Mouse (Mus musculus): Measurements from ENCODE around the gene Setmar. TPM values are rescaled to one million over a fixed set of nuclear protein-coding genes. Genes with fewer than 3 reads are reported as not detected.
"Not testable (repeated sequence)": the region's sequence is repeated elsewhere in the genome, so short reads cannot be mapped to it uniquely, and the experiment has no call there.

Setmar gene
- total RNA-seq (2015; ENCODE audit: low replicate concordance) (not detected in 2 replicates), total RNA-seq (2017; ENCODE audit: low replicate concordance) (0.39 TPM in 1 of 2 replicates, not detected in the other)

DNA sequence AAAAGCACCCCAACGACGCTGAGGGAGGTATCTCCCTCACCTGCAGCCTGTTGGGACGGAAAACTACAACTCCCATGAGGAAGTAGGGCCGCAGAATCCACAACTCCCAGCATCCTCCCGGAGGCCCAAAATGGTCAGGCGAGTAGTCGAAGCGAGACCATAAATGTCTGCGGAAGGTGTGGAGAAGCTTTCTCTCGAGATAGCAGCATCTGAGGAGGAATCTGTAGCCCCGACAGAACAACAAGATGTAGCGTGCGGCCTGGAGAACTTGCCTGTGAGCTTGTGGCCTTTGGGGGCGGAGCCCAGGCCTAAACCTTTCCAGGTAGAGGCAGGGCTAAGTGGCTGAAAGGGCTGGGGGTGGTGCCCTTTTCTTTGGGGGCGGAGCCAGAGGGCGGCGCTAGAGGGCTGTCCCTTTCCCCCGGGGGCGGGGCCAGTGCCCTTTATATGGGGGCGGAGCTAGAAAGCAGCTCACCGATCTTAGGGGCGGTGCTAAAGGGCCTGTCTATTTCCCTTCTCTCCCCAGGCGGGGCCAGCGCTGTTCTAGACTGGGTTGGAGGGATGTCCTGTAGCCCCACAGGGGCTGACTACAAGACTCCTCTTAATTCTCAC is at the start of gene Setmar:
Setmar (plus strand) TSS at position 128 of the 609 bp plus-strand sequence.
- ATAC-seq (replicated peaks; ENCODE audit: low FRiP score, poor library complexity, severe bottlenecking) = peak; percentile 96

DNA sequence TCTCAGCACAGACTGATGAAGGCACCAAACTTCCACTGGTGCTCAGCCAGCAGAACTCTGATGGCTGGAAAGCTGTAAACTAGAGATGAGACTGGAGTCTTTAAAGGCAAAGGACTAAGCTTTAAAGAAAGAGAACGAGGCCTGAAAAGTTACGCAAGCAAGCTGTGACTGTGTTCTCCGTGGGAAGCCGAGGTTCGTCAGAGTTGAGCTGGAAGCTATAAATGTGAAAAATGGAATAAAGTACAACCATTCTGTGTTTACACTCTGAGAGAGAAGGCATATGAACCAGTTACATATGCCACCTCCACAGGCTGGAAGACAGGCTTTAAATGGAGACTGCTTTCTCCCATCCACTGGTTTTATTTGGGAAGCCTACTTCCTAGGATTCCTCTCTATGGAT is 43.2 kb upstream of the Setmar start:
- no peak for ATAC-seq (replicated peaks; ENCODE audit: low FRiP score, poor library complexity, severe bottlenecking)

DNA sequence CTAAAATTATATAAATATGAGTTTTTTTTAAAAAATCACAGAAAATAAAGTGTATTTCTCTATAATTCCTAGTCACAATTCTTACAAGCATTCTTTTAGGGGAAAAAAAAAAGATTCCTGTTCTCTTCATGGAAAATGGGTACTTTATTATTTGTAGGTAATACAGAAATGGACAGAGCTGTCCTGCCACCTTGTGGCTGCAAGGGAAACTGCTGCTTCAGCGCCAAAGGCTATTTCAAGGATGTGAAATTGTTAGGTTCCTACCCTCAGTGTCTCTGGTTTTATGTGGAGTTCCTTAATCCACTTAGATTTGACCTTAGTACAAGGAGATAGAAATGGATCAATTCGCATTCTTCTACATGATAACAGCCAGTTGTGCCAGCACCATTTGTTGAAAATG is 9.8 kb upstream of the Setmar start:
- not testable (repeated sequence) for ATAC-seq (replicated peaks; ENCODE audit: low FRiP score, poor library complexity, severe bottlenecking)

DNA sequence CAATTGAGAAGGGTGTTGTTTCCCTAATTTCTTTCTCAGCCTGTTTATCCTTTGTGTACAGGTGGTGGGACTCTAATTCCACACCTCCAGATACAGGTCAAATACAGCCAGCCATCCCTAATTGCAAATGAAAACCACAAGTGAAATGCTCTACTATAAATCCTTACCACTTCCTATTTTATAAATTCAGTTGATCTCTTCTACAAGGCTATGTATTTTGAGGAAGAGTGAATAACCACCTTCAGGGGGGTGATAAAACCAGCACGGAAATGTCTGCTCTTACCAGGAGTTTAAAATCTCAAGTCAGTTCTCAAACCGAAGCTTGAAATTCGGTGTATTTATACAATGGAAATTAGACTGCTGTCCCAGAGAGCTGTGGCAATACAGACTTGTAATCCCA is 8.9 kb upstream of the Setmar start:
- no peak for ATAC-seq (replicated peaks; ENCODE audit: low FRiP score, poor library complexity, severe bottlenecking)

DNA sequence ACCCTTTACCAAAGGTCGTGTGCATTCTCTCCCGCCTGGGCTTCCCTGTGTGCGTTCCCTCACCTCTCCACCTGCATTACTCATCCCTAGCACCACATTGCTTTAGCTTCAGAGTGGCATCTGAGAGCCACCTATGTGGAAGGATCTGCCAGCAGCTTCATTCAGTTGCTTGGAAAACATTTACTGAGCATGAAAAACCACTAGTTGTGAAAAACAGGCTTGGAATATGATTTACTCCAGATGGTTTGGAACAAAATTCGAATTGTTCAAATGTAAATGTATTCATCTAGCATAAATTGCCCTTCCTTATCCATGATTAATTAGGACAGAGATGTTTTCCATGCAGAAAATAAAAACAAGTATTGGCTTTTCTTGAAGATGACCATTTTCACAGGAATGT is 7.5 kb upstream of the Setmar start:
- ATAC-seq (replicated peaks; ENCODE audit: low FRiP score, poor library complexity, severe bottlenecking) = no peak

DNA sequence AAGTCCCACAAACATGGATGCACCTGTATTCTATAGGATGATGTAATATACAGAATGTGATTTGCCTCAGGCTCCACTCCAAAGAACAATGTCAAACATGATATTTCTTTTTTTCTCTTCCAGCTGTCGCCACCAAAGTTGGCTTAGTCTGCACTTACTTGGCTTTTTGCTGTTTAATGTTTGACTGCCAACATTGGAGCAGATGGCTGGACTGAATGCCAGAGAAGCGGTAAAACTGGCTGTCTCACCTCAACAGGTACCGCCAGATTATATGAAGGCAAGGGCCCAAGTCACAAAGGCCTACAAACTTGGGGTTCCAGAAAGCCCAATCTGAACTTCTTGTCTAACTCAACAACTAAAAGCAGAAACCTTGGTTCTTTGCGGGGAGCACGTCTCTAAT is 6.8 kb upstream of the Setmar start:
- ATAC-seq (replicated peaks; ENCODE audit: low FRiP score, poor library complexity, severe bottlenecking) = no peak

DNA sequence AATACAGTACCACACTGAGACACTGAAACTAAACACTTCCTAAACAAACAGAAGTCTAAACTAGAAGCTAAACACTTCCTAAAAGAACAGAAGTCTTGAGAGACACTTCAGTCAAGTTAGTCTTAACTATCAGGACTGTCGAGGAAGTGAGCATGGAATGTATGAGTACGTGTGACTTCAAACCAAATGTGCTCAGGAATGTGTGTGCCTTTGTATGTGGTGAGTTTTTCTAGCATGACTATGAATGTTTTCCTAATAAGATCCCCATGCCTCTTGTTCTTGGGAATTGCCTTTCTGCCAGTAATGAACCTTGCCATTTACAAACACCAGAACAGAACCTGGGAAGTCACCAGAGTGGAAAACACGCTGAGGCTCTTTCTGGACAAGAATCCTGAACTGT is 3.7 kb upstream of the Setmar start:
- no peak for ATAC-seq (replicated peaks; ENCODE audit: low FRiP score, poor library complexity, severe bottlenecking)

DNA sequence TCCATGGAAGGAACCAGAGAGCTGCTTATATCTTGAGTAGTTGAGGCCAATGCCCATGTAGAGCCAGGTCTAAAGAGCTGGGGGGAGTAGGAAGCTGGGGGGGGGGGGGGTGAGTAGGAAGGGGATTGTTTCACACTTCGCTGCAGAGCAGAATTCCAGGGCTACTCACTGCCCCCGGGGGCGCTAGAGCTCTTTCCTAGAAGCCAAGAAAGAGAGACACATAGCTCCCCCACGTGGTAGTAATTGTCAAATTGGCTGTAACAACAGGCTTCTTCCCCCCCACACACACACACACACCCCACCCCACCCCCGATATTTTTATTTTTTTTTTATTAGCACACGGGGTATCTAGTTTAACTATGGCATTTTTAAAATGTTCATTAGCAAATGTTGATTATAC is 738 bp downstream of the Setmar start:
- ATAC-seq (replicated peaks; ENCODE audit: low FRiP score, poor library complexity, severe bottlenecking) = no peak; the same call in 1 of the 2 replicates

DNA sequence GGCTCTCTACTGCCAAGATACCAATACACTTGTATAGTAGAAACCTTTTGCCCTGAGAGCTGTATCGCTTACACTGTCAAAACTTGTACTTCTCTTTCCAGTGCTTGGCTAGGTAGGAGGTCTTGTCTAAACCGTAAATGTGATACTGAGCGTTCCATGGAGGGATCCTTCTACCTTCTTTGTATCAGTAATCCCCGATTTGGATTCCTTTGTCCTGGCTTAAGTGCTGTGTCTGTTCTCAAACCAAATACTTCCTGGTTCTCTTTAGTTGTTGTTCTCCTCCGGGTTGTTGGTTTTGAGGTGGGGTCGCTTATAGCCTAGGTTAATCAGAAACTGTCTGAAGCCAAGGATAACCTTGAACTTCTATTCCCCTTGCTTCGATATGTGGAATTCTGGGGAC is 6.1 kb downstream of the Setmar start:
- ATAC-seq (replicated peaks; ENCODE audit: low FRiP score, poor library complexity, severe bottlenecking) = no peak

DNA sequence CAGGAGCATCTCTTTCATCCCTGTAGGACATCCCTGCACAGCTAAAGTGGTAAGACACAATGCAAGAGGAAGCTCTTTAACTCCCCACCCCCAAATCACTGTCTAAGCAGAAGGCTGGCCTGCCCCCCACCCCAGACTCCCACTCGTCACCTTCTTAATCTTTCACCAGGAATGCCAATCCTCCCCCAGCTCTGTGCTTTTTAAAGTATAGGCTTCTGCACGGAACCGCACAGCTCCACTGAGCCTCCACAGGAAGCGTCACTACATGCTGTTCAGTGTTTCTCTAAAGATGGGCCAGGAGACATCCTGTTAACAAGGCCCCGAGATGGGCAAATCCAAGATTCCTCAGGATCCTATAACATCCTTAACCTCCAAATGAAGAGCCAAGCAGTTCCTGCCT is 8.2 kb downstream of the Setmar start:
- no peak for ATAC-seq (replicated peaks; ENCODE audit: low FRiP score, poor library complexity, severe bottlenecking)

DNA sequence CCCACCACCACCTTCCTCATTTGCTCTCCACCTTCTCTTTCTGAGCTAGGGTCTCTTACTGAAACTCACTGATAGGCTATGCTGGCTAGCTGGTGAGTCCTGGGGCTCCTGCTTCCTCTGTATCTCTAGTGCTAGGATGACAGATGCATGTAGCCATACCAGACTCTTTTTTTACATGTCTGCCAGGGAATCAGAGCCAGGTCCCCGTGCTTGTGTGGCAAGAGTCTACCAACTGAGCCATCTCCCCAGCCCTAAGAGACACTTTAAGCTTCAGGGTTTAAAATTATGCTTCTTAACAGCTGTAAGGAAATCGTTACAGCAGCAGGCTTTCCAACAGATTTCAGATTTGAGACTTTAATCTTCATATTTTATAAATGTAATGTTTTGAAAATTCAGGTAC is 9.1 kb downstream of the Setmar start:
- ATAC-seq (replicated peaks; ENCODE audit: low FRiP score, poor library complexity, severe bottlenecking) = no peak

DNA sequence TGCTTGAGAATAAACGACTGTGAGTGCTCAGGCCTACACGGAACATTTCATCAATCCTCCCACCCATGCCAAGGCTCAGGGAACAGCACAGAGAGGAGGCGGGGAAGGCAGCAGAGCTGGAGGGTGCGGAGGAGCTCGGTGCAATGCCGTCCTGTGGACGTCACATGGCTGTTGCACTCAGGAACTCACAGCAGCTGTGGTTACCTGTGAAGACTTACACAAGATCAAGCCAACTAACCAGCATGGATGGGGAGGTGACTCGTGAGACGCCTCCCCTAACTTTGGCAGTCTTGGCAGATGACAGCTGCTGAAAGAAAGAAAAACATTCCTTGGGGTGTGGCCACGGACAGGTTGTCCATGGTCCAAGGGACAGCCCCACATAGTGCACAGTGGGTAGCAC is 9.8 kb downstream of the Setmar start:
- ATAC-seq (replicated peaks; ENCODE audit: low FRiP score, poor library complexity, severe bottlenecking) = no peak

DNA sequence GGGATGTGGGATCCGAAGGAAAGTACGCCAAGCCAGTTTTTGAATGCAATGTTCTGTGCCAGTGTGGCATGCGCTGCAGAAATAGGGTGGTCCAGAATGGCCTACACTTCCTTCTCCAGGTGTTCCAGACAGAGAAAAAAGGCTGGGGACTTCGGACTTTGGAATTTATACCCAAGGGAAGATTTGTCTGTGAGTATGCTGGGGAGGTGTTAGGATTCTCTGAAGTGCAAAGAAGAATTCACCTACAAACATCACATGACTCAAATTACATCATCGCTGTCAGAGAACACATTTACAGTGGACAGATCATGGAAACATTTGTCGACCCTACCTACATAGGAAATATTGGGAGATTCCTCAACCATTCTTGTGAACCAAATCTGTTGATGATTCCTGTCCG is 11.0 kb downstream of the Setmar start:
- no peak for ATAC-seq (replicated peaks; ENCODE audit: low FRiP score, poor library complexity, severe bottlenecking)

DNA sequence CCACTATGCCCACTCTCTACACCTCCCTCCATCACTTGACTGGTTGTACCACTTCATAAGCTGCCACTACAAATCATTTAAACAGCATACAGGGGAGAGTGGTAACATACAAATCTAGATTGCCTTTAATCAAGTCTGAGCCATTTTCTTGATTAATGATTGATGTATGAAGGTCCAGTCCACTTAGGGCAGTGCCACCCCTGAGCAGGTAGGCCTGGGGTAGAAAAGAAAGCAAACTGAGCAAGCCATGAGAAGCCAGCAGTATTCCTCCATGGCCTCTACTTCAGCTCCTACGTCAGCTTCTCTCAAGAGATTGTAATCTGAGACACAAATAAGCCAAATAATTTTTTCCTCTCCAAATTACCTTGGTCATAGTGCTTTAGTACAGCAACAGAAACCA is 26.5 kb downstream of the Setmar start:
- ATAC-seq (replicated peaks; ENCODE audit: low FRiP score, poor library complexity, severe bottlenecking) = no peak

DNA sequence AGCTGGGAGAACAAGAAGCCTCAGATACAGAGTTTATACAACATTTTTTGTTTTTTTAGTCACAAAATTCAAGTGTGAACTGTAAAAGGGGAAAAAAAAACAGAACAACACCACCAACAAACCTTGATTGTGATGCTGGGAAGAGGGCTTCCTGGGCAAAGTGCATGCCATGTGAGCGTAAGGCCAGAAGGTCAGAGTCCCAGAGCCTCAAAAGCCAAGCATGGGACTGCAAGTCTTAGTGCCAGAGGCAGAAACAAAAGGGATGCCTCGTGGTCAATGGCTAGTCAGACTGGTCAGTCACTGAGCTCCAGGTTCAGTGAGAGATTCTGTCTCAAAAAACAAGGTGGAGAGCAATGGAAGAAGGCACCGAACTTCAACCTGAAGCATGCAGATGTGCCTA is 27.8 kb downstream of the Setmar start:
- ATAC-seq (replicated peaks; ENCODE audit: low FRiP score, poor library complexity, severe bottlenecking) = no peak

DNA sequence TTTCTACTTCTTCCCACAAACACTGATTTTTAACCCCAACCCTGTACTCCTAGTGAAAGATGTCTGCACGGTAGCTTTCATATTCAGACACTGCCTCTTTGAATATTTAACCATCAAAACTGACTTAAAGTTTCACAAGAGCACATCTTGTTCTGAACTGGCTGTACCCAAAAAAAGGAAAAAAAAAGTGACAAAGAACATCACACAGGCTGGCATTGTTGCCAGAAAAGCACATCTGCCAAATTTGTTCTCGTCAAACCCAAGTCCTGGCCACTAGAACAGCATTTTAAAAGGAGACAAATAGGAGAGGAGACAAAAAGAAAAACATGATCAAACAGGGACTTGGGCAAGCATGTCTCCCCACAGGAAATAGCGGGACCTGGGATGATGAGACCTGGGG is 28.6 kb downstream of the Setmar start:
- ATAC-seq (replicated peaks; ENCODE audit: low FRiP score, poor library complexity, severe bottlenecking) = no peak

DNA sequence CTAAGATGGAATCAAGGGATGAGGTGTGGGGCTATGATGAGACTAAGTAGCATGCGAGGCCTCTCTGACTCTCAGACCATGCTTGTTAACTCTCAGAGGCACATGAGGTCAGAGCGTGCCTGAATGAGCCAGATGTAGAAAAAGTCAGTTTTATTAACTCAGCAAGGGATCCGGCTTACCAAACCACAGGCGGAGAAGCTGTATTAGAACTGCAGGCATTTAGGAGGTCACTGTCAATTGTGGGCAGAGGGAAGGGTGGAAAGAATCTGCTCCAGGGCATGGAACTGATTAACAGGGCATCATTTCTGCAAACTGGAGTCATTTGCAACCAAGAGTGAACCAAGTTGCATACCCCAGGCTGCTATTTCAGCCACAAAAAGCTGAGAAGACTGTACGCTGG is 30.6 kb downstream of the Setmar start:
- no peak for ATAC-seq (replicated peaks; ENCODE audit: low FRiP score, poor library complexity, severe bottlenecking)

DNA sequence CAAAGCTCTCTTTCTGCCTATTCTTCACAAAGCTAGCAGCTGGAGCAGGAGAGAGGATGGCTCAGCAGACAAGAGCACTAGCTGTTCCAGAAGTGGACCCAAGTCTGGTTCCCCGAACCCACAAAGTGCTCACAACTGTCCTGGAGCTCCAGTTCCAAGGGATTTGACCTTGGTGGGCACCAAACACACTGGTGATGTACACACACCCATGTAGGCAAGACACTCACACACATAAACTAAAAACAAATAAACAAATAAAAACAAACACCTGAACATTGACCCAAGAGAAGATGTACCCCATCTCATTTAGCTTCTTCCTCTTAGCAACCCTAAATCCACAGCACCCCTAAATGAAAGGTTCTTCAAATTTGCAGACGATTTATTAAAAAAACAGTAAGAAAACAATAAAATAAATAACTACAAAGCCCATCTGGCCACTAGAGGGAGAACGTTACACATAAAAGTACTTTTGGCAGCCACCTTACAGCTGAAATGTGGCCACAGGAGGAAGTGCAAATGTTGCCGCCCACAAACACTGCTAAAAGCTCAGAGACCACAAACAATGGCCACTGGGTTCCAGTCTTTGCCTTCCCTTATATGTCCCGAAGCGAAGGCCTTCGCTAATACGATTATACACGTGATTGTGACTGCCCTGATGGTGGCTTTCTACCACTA is 33.5 kb downstream of the Setmar start:
- ATAC-seq (replicated peaks; ENCODE audit: low FRiP score, poor library complexity, severe bottlenecking) = no peak

DNA sequence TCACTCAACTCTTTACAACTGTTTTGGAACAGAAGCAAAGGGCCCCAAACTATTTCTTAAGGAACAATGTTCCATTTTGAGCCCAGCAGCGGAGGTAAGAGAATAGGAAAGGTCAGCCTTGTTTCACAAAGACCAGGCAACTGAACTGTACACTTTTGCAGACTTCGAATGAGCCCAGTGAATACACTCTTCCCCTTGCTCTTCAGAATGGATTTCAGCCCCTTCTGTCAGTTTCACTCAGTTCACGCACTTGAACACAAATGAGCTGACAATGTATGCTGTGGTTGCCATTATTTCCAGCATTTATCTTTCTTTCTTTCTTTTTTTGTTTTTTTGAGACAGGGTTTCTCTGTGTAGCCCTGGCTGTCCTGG is 34.0 kb downstream of the Setmar start:
- ATAC-seq (replicated peaks; ENCODE audit: low FRiP score, poor library complexity, severe bottlenecking) = no peak

DNA sequence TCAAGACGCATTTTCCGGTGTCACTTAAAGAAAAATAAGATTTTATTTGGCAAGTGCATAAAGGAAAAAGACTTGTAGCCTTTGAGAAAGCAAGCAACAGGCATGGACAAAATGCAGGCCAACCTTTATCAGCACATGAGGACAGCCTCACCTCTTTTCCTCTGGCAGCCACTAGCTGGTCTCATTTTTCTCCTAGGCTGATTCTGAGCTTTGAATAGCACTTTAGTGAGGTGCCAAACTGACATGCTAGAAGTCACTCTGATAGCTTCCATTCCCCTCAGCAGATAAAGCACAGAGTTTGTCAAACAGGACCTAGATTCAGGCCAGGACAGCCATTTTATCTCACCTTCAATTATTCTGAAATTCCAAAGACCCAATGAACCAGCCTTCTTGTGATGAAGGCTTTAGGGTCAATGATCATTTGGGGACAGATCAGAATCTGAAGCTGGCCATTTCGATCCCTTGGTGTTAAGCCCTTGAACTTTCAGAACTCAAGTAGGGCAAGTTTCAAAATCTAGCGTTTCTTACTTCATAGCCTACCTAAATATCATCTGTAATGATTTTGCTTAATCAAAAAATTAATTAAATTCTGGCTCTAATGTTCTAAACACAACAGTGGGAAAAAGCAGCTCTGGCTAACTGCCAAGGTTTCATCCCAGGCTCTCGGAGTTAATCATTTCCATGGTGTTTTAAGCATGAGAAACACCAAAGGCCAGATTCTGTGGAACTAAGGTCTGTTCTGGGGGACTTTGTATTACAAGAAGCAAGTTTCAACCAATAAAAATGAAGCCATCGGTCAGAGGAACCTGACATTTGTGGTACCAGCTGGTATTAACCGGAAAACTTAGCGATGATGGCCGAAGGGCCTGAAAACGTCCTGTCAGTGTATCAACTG is 37.3 kb downstream of the Setmar start:
- ATAC-seq (replicated peaks; ENCODE audit: low FRiP score, poor library complexity, severe bottlenecking) = no peak

DNA sequence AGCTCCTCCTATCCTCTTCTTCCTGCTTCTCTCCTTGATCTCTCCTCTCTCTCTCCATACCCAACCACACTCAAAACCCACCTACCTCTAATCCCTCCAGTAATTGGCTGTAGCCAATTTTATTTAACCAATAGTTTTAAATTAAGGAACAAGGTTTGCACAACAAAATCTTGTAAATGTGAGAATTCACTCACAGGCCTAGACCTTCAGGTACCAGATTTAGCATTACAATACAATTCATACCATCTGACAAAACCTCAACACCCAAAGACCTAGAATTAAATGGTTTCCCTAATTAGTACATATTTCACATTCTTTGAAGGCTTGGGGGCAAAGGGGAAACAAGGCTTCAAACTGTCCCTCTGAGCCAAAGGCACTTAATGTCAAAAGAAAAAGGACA is 42.5 kb downstream of the Setmar start:
- no peak for ATAC-seq (replicated peaks; ENCODE audit: low FRiP score, poor library complexity, severe bottlenecking)
